Mouse (Mus musculus) bone marrow, adult 2 months (tissue): ENCODE measurements around the gene Cavin1. TPM values are rescaled to one million over a fixed set of nuclear protein-coding genes. Genes with fewer than 3 reads are reported as not detected.
A peak's percentile ranks its signal among the peaks of the same experiment; 100 is the strongest.

ENCODE experiments used
- H3K27ac ChIP-seq: fragments of 200-500 bp; 2 replicates; pipeline ENCODE4 v1.5.1; 2012; ENCODE audit warnings: low read depth, mild to moderate bottlenecking, control low read depth, inconsistent platforms, low read length; ENCODE audit not compliant: control insufficient read depth, poor library complexity, insufficient read depth
- H3K4me1 ChIP-seq: fragments of 200-500 bp; 2 replicates; pipeline ENCODE4 v1.6.1; 2011; ENCODE audit warnings: low read length; ENCODE audit not compliant: control insufficient read depth, insufficient read depth
- H3K4me3 ChIP-seq: fragments of 200-500 bp; replicated peaks from 2 replicates; pipeline ENCODE3; 2011; ENCODE audit warnings: mild to moderate bottlenecking, low read depth, low read length, control low read depth; ENCODE audit not compliant: control insufficient read depth
- CTCF ChIP-seq: fragments of 200-500 bp; IDR thresholded peaks from 2 replicates; pipeline ENCODE4 v1.5.1; 2011; ENCODE audit warnings: low read length, control low read depth; ENCODE audit not compliant: control insufficient read depth, insufficient read depth
- POLR2A ChIP-seq: fragments of 200-500 bp; IDR thresholded peaks from 2 replicates; pipeline ENCODE4 v1.6.1; 2011; ENCODE audit warnings: low read depth, mild to moderate bottlenecking, control low read depth, low read length, borderline replicate concordance; ENCODE audit not compliant: control insufficient read depth
- WGBS: fragments of 180-500 bp; shearing (Covaris S2); methylation state at CpG from one replicate; pipeline ENCODE4 v1.1.7; 2018; 5-methylcytosine and 5-hydroxymethylcytosine counted together
- polyA plus RNA-seq: library from polyadenylated mRNA; stranded (reverse); fragments of >200 nt; gene quantifications from 2 replicates; pipeline ENCODE4 v1.2.4, GENCODE M21; 2011; ENCODE audit warnings: low replicate concordance; ENCODE audit not compliant: missing spikeins, insufficient read depth, insufficient read length

Cavin1 gene
- polyA plus RNA-seq, 1 experiment, result 71.2 TPM

- Histone ChIP-seq H3K4me3 (no peak overlapping the region), H3K27ac (no peak overlapping the region), H3K4me1 (peaks cover 1% of the 10 kb centered on the region)
- WGBS, result 85% methylated on average over 1 of the region's 1 CpGs
- no peak for TF ChIP-seq POLR2A
- no peak for TF ChIP-seq CTCF
Observed at GRCm38 (mm10) chr11:100942388-100942787, 28.3 kb downstream of the Cavin1 start.

- TF ChIP-seq POLR2A (peak; percentile 43; the same call in 1 of the 2 replicates), CTCF (peak; percentile 1; the same call in 1 of the 2 replicates)
- H3K4me1 ChIP-seq, result peaks cover 6% of the 10 kb centered on the region
- under 1% methylated on average over 29 of the region's 29 CpGs for WGBS
Observed at GRCm38 (mm10) chr11:100939512-100940151, 31.1 kb downstream of the Cavin1 start, which contains the start of gene Stat3. Stat3 (minus strand) TSS chr11:100939540.

GRCm38 (mm10) chr11:100938711-100939511 is 31.8 kb downstream of the Cavin1 start:
- peaks cover 7% of the 10 kb centered on the region for H3K4me1 ChIP-seq
- peak overlapping the region; percentile 94 for H3K27ac ChIP-seq
- TF ChIP-seq CTCF (no peak), POLR2A (peak; percentile 89)
- peak overlapping the region; percentile 87 for H3K4me3 ChIP-seq
- 1% methylated on average over 48 of the region's 48 CpGs for WGBS

More at GRCm38 (mm10) chr11:100939512-100940151, 31.1 kb downstream of the Cavin1 start, which contains the start of gene Stat3:
- peak within 1 kb of the TSS; percentile 87 for H3K4me3 ChIP-seq
- peak within 1 kb of the TSS; percentile 94 for H3K27ac ChIP-seq

- H3K4me3 ChIP-seq, result peak overlapping the region; percentile 43
- WGBS, result 2% methylated on average over 5 of the region's 5 CpGs
- TF ChIP-seq CTCF (no peak), POLR2A (no peak)
- no peak overlapping the region for H3K27ac ChIP-seq
- peaks cover 7% of the 10 kb centered on the region for H3K4me1 ChIP-seq
Observed at GRCm38 (mm10) chr11:100938112-100938511, 32.6 kb downstream of the Cavin1 start.

GRCm38 (mm10) chr11:100937295-100937694 is 33.4 kb downstream of the Cavin1 start:
- peak overlapping the region; percentile 53 for H3K4me3 ChIP-seq
- H3K27ac ChIP-seq, result no peak overlapping the region
- 9% methylated on average over 4 of the region's 4 CpGs for WGBS
- no peak for TF ChIP-seq CTCF
- TF ChIP-seq POLR2A, result no peak
- peaks cover 7% of the 10 kb centered on the region for H3K4me1 ChIP-seq

- Histone ChIP-seq H3K4me3 (no peak overlapping the region), H3K4me1 (peaks cover 10% of the 10 kb centered on the region), H3K27ac (no peak overlapping the region)
- no peak for TF ChIP-seq POLR2A
- no peak for TF ChIP-seq CTCF
- WGBS, result 46% methylated on average over 8 of the region's 8 CpGs
Observed at GRCm38 (mm10) chr11:100935373-100936355, 35.0 kb downstream of the Cavin1 start.

GRCm38 (mm10) chr11:100931254-100931921 is 39.3 kb downstream of the Cavin1 start:
- Histone ChIP-seq H3K27ac (peak overlapping the region; percentile 11; the same call in 1 of the 2 replicates), H3K4me1 (peaks cover 10% of the 10 kb centered on the region), H3K4me3 (peak overlapping the region; percentile 69)
- TF ChIP-seq POLR2A, result no peak
- no peak for TF ChIP-seq CTCF
- WGBS, result 7% methylated on average over 12 of the region's 12 CpGs
